Mouse (Mus musculus) myocyte (in vitro differentiated cells): ENCODE data around the gene Golm1.

Experiments used
- E2F4 ChIP-seq: IDR thresholded peaks from one replicate; pipeline ENCODE4 v1.6.1; 2011; ENCODE audit warnings: mild to moderate bottlenecking, control low read depth, moderate library complexity; ENCODE audit not compliant: insufficient read depth
- MYOD1 ChIP-seq, 3 experiments: IDR thresholded peaks; one replicate each; pipeline ENCODE4 v1.6.1; 2011; ENCODE audit warnings: control low read depth in 2 of 3, low read depth in 2 of 3, mild to moderate bottlenecking in 2 of 3, moderate library complexity in 1 of 3; ENCODE audit not compliant: insufficient read length in 2 of 3, control insufficient read depth in 1 of 3
- MYOG ChIP-seq, 3 experiments: IDR thresholded peaks; one replicate each; pipeline ENCODE4 v1.6.1; 2011; ENCODE audit warnings: control low read depth in 2 of 3, low read depth in 2 of 3, mild to moderate bottlenecking in 2 of 3; ENCODE audit not compliant: insufficient read length in 2 of 3, control insufficient read depth in 1 of 3, insufficient read depth in 1 of 3
- POLR2A ChIP-seq: IDR thresholded peaks from one replicate; pipeline ENCODE4 v1.6.1; 2011; ENCODE audit warnings: low read depth, mild to moderate bottlenecking, control low read depth, moderate library complexity; ENCODE audit not compliant: insufficient read length
- POLR2AphosphoS2 ChIP-seq: IDR thresholded peaks from one replicate; pipeline ENCODE4 v1.6.1; 2011; ENCODE audit warnings: low read depth, control low read depth; ENCODE audit not compliant: insufficient read length
- TCF12 ChIP-seq: IDR thresholded peaks from one replicate; pipeline ENCODE4 v1.6.1; 2011; ENCODE audit warnings: mild to moderate bottlenecking, control low read depth; ENCODE audit not compliant: poor library complexity, insufficient read depth, severe bottlenecking
- USF1 ChIP-seq: IDR thresholded peaks from one replicate; pipeline ENCODE4 v1.6.1; 2011; ENCODE audit warnings: low read depth, mild to moderate bottlenecking, control low read depth, moderate library complexity

DNA sequence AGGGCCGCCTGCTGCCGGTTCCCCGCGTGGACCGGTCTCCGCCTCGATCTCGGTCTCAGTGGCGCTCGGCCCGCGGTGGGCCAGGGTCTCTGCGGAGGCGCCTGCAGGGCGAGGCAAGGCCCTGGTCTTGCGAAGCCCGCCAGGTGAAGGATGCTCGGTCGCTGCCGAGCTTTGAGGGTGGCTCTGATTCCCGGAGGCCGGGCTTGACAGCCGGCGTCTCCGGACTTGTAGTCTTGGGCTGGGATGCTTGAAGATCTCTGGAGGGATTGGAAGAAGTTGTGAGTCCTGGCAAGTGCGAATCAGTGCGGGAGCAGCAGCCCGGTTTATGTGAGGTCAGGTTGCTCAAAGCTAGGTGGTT, 90.0 kb downstream of the Golm1 start:
- no peak for TF ChIP-seq POLR2A
- no peak for TF ChIP-seq MYOG (IDR thresholded peaks at IDR 0.05; ENCODE audit: control insufficient read depth in 1 of 3, insufficient read depth in 1 of 3, insufficient read length in 2 of 3, low read depth in 2 of 3)
- TF ChIP-seq MYOD1 (IDR thresholded peaks at IDR 0.05; ENCODE audit: control insufficient read depth in 1 of 3, insufficient read length in 2 of 3, low read depth in 2 of 3) = no peak
- no peak for TF ChIP-seq E2F4
- TF ChIP-seq POLR2AphosphoS2 = no peak
- TF ChIP-seq TCF12 = no peak
- no peak for TF ChIP-seq USF1
